Mouse (Mus musculus): Measurements from ENCODE around the gene N4bp2l2.

Gene N4bp2l2

DNA sequence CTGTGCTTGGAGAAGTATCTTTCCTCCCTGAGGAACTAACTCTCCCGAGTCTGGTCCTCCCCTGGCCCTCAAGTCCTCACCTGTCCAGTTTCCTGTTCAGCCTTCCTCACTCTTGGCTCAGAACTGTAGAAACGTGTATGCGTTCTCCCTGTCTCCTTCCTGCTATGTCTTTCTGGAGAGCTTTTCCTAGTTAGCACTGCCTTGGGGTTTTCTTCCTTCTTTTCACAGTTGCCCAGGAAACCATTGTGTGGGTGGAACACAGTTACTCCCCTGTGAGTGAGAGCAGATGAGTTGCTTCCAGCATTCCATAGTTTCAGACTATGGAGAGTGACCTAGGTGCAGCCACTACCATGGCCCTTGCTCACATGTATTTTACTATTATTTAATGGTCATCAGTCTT, 99.8 kb downstream of the N4bp2l2 start:
- no peak for DNase-seq (ENCODE audit: low read depth)

DNA sequence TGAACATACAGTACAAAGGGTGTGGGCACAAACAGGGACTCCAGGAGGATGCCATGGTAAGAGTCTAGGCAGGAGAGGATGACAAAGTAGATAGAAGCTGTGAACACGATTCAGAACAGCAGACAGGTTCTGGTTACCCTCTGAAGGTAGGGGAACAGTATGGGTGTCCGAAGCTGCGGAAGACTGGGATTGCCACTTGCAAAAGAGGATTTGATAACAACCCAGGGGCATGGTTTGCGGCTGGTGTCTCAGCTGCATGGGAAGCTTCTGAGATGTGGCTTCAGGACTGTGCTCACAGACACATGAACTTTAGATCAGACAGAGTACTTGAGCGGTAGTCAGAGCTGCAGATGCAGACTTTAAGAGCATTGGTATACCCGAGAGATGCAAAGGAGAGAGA, 101.6 kb downstream of the N4bp2l2 start:
- DNase-seq (ENCODE audit: low read depth), result no peak

DNA sequence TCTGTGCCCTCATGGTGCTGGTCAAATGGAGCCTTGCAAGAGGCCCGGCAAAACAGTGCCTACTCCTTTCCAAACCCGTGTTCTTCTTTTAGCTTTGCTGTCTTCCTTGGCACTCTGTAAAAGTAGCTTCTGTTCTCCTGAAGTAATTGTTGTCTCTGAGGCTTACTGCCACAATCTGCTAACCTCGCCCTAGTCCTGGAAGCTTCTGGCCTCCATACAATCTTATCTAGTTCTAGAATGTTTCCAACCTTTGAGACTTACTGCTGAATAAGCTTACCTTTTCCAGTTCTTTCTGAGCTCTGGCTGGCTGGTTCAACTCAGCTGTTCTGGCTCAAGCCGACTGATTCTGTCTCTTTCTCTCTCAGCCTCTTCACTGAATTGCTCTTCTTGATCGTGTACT, 104.2 kb downstream of the N4bp2l2 start:
- no peak for DNase-seq (ENCODE audit: low read depth)

DNA sequence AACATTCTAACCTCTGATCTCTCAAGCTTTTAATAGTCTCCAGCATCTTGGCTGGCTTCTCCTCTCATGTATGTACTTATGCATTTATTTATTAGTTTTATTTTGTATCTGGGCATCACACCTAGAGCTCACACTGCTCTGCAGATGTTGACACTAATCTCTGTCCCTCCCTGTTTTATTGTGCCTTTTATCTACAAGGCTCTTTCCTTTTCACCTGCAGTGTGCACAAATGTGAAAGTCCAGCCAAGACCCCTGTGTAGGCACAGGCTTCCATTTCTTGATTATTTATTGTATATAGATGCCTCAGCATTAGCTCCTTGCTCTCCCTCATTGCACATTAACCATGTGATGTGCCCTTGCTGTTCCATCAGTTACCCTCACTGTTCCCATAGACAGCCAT, 104.6 kb downstream of the N4bp2l2 start:
- DNase-seq (ENCODE audit: low read depth), result no peak

DNA sequence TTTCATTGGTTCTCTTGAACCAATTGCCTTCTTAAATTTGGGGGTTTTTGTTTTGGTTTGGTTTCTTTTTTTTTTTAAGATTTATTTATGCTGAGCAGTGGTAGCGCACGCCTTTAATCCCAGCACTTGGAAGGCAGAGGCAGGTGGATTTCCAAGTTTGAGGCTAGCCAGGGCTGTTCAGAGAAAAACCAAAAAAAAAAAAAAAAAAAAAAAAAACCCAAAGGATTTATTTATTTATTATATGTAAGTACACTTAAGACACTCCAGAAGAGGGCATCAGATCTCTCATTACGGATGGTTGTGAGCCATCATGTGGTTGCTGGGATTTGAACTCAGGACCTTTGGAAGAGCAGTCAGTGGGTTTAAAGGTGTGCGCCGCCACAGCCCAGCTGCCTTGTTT, 105.1 kb downstream of the N4bp2l2 start:
- DNase-seq (ENCODE audit: low read depth), result no peak

DNA sequence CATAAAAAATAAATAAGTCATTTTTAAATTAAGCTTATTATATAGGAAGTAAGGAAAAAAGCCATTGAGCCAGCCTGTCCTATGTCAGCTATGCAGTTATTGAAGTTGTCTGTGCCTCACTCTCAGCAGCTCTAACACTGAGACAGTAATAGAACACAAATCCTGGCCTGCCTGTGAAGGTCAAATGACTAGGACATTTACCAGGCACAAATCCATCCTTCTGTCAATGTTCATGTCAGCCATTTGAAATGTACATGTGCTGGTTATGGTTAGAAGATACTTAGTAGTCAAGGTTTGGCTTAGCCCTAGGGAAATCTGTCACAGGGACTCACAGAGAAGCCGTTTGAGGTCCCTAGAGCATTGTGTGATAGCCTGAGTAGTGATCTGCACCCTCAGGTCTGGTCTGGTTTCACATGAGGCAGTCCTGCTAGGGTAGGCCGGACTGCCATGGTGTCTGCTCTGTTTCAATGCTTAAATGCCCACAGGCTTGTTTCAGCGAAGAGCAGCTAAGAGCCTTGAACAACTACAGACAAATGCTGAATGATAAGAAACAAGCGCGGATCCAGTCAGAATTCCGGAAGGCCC, 106.4 kb downstream of the N4bp2l2 start:
- DNase-seq (ENCODE audit: low read depth), result no peak

Data from c-Kit-positive CD71-negative TER-119-negative erythroid progenitor cells, embryonic 14.5 days (primary cell).